Mouse (Mus musculus) limb, embryonic 14.5 days (tissue): Measurements from ENCODE around the gene Nln. TPM values are rescaled to one million over a fixed set of nuclear protein-coding genes. Genes with fewer than 3 reads are reported as not detected.

Experiments
- ATAC-seq: fragments of 200-750 bp; cut with Nextera tagmentation; 2 replicates; pipeline ENCODE4 v1.8.0; 2017; ENCODE audit warnings: low read depth, moderate number of reproducible peaks, moderate TSS enrichment; ENCODE audit not compliant: low FRiP score
- DNase-seq: peaks from one replicate; pipeline ENCODE4 v3.0.0-alpha.2; 2015; ENCODE audit warnings: low spot score
- H3K27ac ChIP-seq: fragments of 300-500 bp; sonication (generic); replicated peaks from 2 replicates; pipeline ENCODE4 v1.5.1; 2014; ENCODE audit warnings: low read depth, mild to moderate bottlenecking, low read length, moderate library complexity, mixed read lengths
- H3K27me3 ChIP-seq: fragments of 300-500 bp; sonication (generic); 2 replicates; pipeline ENCODE4 v1.6.1; 2014; ENCODE audit warnings: low read length, mixed read lengths; ENCODE audit not compliant: control insufficient read depth, insufficient read depth
- H3K36me3 ChIP-seq: fragments of 300-500 bp; sonication (generic); 2 replicates; pipeline ENCODE4 v1.6.1; 2014; ENCODE audit warnings: mild to moderate bottlenecking, low read length, moderate library complexity, mixed read lengths; ENCODE audit not compliant: control insufficient read depth, insufficient read depth
- H3K4me1 ChIP-seq: fragments of 300-500 bp; sonication (generic); 2 replicates; pipeline ENCODE4 v1.6.1; 2014; ENCODE audit warnings: antibody characterized with exemption, low read length, mixed read lengths; ENCODE audit not compliant: control insufficient read depth, insufficient read depth
- H3K4me2 ChIP-seq: fragments of 300-500 bp; sonication (generic); replicated peaks from 2 replicates; pipeline ENCODE4 v1.6.1; 2014; ENCODE audit warnings: low read depth, mild to moderate bottlenecking, low read length, moderate library complexity; ENCODE audit not compliant: severe bottlenecking
- H3K4me3 ChIP-seq: fragments of 300-500 bp; sonication (generic); replicated peaks from 2 replicates; pipeline ENCODE4 v1.5.1; 2014; ENCODE audit warnings: low read length
- H3K9ac ChIP-seq: fragments of 300-500 bp; sonication (generic); 2 replicates; pipeline ENCODE4 v1.6.1; 2014; ENCODE audit warnings: mild to moderate bottlenecking, low read depth, low read length, moderate library complexity; ENCODE audit not compliant: severe bottlenecking
- H3K9me3 ChIP-seq: fragments of 300-500 bp; sonication (generic); 2 replicates; pipeline ENCODE4 v1.6.1; 2016; ENCODE audit warnings: low read length; ENCODE audit not compliant: control insufficient read depth
- POLR2A ChIP-seq: fragments of 200-500 bp; IDR thresholded peaks from 2 replicates; pipeline ENCODE4 v1.8.0; 2012; ENCODE audit warnings: inconsistent platforms, mild to moderate bottlenecking, moderate library complexity, borderline replicate concordance; ENCODE audit not compliant: insufficient read depth, insufficient read length; ENCODE audit errors: extremely low read depth
- WGBS: fragments of 180-500 bp; shearing (Covaris S2); extraction: QIAGEN DNeasy Blood & Tissue Kit; methylation state at CpG from one replicate; pipeline ENCODE4 v1.1.7; 2014; 5-methylcytosine and 5-hydroxymethylcytosine counted together
- polyA plus RNA-seq, 2 experiments: library from polyadenylated mRNA; depleted of rRNA in 1 of 2; stranded (reverse) in 1 of 2; unstranded in 1 of 2; fragments of >200 nt; fragmentation: Nextera tagmentation in 1 of 2; extraction: Ambion mirVana in 1 of 2; gene quantifications; 2 replicates each; pipeline versions ENCODE4 v1.2.1 to v1.2.3; 2012 to 2014

The Nln gene
- polyA plus RNA-seq, 2 experiments, result 9.8 to 16.6 TPM

DNA sequence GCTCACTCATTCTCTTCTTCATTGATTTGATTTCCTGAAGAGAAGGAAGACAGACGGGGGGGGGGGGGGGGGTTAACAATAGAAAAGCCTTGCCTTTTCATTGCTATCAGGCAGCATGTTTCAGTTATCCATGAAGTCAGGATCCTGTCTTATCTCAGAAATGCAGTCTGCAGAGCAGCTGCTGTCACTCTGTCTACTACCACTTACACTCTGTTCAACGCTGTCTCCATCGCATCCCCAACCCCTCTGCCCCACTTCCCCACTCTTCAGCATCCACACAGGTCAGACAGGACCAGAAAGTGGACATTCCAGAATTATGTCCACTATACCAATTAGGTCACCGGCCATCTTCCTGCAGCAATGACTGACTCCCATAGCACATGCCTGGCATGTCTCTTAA is 49.9 kb downstream of the Nln start:
- Histone ChIP-seq H3K9me3 (peaks cover 3% of the 10 kb centered on the region; the same call in 1 of the 2 replicates), H3K9ac (no peak overlapping the region), H3K36me3 (no peaks in the 10 kb centered on the region), H3K4me1 (peaks cover 19% of the 10 kb centered on the region), H3K27ac (no peak overlapping the region), H3K27me3 (no peaks in the 10 kb centered on the region), H3K4me3 (no peak overlapping the region), H3K4me2 (no peak overlapping the region)
- 86% methylated on average over 4 of the region's 4 CpGs for WGBS
- DNase-seq (no peak), ATAC-seq (no peak)
- TF ChIP-seq POLR2A, result no peak

DNA sequence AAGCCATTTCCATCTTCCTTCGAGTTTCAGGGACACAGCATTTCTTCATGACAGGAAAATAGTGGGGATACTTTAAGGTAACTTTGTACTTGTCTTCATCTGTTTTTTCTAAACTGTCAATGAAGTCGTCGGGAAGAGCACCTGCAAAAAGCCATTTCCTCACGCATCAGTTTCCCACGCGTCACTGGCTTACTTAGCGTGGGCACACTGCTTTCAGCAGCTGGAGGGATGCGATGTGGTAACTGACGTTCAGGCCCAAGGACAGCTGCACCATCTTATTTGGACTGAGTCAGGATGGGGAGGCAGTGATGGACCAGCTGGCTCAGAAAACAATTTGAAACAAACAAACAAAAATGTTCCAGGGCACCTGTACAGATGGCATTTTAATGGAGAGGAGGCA is 50.7 kb downstream of the Nln start:
- 92% methylated on average over 9 of the region's 9 CpGs for WGBS
- Histone ChIP-seq H3K36me3 (no peaks in the 10 kb centered on the region), H3K4me2 (no peak overlapping the region), H3K9ac (no peak overlapping the region), H3K4me1 (peaks cover 19% of the 10 kb centered on the region), H3K27ac (no peak overlapping the region), H3K4me3 (no peak overlapping the region), H3K27me3 (no peaks in the 10 kb centered on the region), H3K9me3 (peaks cover 3% of the 10 kb centered on the region; the same call in 1 of the 2 replicates)
- no peak for TF ChIP-seq POLR2A
- ATAC-seq (no peak), DNase-seq (no peak)

DNA sequence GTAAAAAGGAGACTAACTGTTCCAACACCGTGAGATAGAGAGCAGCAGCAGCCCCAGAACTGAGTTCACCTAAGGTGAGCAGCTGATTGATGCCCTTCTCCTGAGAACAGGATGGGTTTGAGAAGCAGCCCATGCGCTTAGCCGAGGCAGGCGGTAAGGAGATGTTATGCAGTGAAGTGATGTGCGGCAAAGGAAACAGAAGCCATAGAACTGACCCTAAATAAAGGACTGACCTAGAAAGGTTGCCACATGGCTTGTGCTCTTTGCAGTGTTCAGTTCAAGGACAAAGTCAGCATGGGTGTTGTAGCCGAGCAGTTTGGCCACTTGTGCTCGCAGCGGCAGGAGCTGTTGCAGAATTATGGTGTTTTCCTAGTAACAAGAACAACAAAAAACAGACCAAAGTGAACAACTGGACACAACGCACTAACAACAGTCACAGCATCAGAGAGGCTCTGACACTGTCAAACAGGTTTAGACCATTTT is 57.1 kb downstream of the Nln start:
- no peak for DNase-seq
- H3K4me1 ChIP-seq, result no peaks in the 10 kb centered on the region
- WGBS, result 82% methylated on average over 9 of the region's 9 CpGs
- no peak for TF ChIP-seq POLR2A
- H3K27me3 ChIP-seq, result no peaks in the 10 kb centered on the region
- no peak overlapping the region for H3K4me2 ChIP-seq
- no peak overlapping the region for H3K9ac ChIP-seq
- H3K9me3 ChIP-seq, result no peaks in the 10 kb centered on the region
- ATAC-seq, result no peak
- H3K36me3 ChIP-seq, result 0 out of 2 replicates have a peak, but pooled peaks cover 3% of the 10 kb centered on the region
- no peak overlapping the region for H3K4me3 ChIP-seq
- no peak overlapping the region for H3K27ac ChIP-seq

DNA sequence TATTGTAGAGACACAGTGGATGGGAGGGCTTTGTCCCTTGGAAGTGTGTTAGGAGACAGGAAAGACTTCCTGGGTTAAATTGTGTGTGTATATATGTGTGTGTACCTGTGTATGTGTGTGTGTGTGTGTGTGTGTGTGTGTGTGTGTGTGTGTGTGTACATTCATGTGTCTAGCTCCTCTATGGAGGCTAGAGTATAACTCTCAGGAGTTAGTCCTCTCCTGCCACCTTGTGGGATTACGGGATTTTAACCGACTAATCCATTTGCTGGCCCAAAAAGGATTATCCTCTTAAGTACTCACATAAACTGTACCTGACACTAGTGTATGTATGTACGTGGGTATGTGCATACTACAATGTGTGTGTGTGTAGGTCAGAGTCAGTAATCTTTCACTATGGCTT is 60.6 kb downstream of the Nln start:
- Histone ChIP-seq H3K4me2 (no peak overlapping the region), H3K27ac (no peak overlapping the region), H3K9me3 (no peaks in the 10 kb centered on the region), H3K36me3 (0 out of 2 replicates have a peak, but pooled peaks cover 3% of the 10 kb centered on the region), H3K4me3 (no peak overlapping the region), H3K4me1 (no peaks in the 10 kb centered on the region), H3K27me3 (no peaks in the 10 kb centered on the region), H3K9ac (no peak overlapping the region)
- peak; percentile 77 for DNase-seq
- TF ChIP-seq POLR2A, result no peak
- 67% methylated on average over 3 of the region's 3 CpGs for WGBS
- 0 out of 2 replicates have a peak, but pooled peaks have one; percentile 30 for ATAC-seq

DNA sequence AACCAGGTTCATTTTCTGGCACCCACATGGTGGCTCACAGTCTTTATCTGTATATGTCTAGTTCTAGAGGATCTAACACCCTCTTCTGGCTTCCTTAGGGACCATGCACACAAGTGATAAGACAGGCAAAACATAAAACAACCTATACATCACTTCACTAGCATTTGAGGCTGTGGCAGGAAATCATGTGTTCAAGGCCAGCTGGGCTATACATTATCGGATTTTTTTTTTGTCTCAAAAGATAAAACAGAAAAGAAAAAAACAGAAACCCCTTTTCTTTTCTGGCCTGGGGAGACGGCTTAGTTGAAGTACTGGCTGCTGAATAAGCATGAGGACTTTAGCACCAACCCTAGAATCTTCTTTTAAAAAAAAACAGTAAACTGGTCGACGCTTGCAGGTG is 64.3 kb downstream of the Nln start:
- Histone ChIP-seq H3K4me2 (no peak overlapping the region), H3K9me3 (no peaks in the 10 kb centered on the region), H3K4me3 (no peak overlapping the region), H3K27ac (no peak overlapping the region), H3K36me3 (no peaks in the 10 kb centered on the region), H3K27me3 (no peaks in the 10 kb centered on the region), H3K9ac (no peak overlapping the region), H3K4me1 (0 out of 2 replicates have a peak, but pooled peaks cover 1% of the 10 kb centered on the region)
- no peak for TF ChIP-seq POLR2A
- ATAC-seq, result no peak
- no peak for DNase-seq
- WGBS, result 85% methylated on average over 4 of the region's 4 CpGs
